Mouse (Mus musculus): ENCODE data around the gene Caprin1.

GRCm38 (mm10) chr2:103743988-103744387 lies 53.5 kb downstream of the Caprin1 start:
- TF ChIP-seq CTCF (IDR thresholded peaks at IDR 0.05; ENCODE audit: low read depth) (peak; percentile 88), EP300 (IDR thresholded peaks at IDR 0.05; ENCODE audit: low read depth) (no peak)
